Mouse (Mus musculus) left cerebral cortex, postnatal 14 days (tissue): ENCODE data around the gene D430019H16Rik. TPM values are rescaled to one million over a fixed set of nuclear protein-coding genes. Genes with fewer than 3 reads are reported as not detected.

Experiments used
- DNase-seq, 2 experiments: peaks; one replicate each; pipeline ENCODE4 v3.0.0; 2021 to 2022; ENCODE audit warnings: low spot score in 2 of 2, mixed read lengths in 1 of 2
- intact Hi-C: fragments of 180-260 bp; cut with DNase I; formaldehyde crosslinking; loops from one replicate; pipeline ENCODE4 v1.15.1; 2025
- total RNA-seq, 2 experiments: library from RNA; stranded (reverse); gene quantifications; 2 replicates each; pipeline ENCODE4 v1.2.3; 2021

The D430019H16Rik gene
- total RNA-seq, 2 experiments from 2014 or later, result 118 to 121 TPM

DNA sequence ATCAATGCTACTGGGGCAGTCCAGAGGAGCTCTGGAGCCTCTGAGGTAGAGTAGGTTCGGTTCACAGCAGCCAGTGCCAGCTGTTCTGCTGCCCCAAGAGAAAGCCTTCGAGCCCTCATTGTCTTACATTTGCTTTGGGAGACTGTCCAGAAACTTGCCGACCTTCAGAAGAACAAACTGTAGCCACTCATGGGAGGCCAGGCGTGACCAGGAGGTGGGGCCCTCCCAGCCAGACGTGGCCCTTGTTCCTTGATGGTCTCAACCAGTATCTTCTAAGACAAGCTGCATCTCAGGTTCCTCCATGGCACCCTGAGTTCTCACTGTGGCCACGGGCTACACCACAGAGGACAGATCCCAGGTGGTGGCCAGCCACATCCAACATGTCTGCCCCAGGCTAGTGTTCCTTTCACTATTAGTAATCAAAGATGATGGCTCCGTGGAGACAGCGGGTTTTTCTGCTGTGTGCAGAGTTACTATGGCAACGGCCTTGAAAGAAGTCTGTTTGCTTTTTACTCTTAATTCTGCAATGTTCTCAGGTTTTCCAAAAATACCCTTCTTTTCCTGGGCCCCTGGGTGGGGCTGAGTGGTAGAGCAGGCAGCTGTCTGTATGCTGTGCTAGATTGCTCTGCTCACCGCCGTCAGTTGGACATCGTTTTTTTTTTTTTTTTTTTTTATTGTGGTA lies 21.7 kb downstream of the D430019H16Rik start:
- peak; percentile 59 to 81 for DNase-seq
- intact Hi-C loops, result loop anchor here (5.0 kb wide), 1 partner anchor 38 kb away; no protein-coding TSS in a partner anchor

DNA sequence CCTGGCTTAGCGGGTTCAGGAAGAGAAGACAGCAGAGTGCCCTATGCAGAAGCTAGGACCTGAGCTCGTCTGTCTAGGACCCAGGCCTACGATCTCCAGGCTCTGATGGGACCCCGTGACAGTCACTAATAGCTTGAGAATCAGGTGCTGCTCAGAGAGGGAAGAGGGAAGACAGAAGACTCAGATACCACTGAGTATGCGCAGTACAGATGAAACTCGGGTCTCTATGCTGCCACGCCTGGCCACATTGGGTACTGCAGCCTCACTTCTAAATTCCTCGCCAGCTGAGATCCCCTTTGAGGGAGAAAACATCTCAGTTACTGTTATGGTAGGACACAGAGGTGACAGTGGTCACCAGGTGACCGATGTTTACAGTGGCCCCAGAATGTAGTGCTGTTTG lies 22.8 kb downstream of the D430019H16Rik start:
- intact Hi-C loops, result loop anchor here (5.0 kb wide), 1 partner anchor 39 kb away; no protein-coding TSS in a partner anchor
- peak; percentile 82 to 89 for DNase-seq

DNA sequence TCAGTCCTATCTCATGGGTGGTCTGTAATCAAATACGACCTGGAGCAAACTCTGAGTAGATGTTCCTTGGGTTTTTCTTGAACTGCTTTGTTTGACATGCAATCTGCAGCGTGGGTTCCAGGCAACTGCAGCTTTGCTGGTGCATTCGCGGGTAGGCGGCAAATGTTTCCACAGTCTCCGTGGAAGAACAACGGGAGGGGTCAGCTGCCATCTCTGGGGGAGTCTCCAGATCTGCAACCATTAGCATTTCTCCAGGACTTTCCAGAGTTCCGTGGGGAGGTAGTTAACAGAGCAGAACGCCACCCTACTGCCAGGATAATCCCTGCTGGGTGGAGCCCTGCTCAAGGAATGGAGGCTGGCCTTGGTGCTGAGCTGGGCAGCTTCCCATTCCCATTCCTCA lies 23.3 kb downstream of the D430019H16Rik start:
- intact Hi-C loops, result loop anchor here (5.0 kb wide), 1 partner anchor 40 kb away; no protein-coding TSS in a partner anchor
- peak; percentile 35 to 47 for DNase-seq

DNA sequence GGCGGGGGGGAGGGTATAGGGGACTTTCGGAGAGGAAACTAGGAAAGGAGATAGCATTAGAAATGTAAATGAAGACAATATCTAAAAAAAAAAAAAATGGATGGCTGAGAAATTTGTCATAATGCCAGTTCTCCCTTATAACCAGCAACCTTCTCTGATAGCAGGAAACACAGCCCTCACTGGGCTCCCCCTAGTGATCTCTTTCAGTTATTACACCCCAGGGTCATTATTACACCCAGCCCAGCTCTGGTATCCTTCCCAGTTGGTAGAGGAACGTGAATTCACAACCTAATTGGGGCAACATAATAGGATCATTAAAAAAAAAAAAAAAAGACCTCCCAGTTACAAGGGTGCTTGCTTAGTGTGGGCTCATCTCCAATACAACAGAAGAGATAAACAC lies 29.8 kb downstream of the D430019H16Rik start:
- intact Hi-C loops, result no loop called here
- peak; percentile 56 to 68 for DNase-seq

DNA sequence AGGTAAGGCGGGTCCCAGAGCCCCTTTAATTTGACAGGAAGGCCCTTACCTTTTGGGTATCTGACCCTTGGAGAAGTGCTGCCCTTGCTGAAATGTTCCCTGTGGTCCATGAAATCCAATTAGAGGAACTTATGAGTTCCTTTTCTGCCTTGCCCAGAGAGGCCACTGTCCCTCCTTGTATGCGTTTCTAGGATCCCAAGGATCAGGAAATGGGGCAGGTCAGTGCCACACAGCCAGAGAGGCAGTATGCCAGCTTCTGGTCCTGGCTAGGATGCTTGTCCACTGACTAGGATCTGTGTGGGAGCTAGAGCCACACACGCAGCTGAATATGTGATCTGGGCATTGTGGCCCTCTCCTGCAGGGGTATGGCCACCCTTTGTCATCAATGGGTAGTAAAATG lies 36.6 kb downstream of the D430019H16Rik start:
- no peak for DNase-seq
- intact Hi-C loops, result no loop called here

DNA sequence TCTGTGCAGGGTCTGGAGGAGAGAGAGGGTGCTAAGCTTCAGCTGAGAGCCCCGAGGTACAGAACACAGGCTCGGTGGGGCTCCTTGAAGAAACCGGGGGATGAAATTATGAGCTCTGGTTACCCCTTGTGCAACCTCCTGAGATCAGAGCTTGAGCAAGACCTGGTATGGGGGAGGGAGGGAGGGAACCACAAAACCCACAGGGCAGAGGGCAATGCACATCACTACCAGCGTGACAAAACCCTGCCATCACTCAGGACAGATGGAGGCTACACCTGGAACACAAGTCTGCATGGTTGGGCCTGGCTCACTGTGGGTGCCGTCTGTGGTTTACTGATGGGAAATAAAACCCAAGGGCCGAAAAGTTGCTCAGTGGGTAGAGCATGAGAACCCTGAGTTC lies 37.1 kb downstream of the D430019H16Rik start:
- no peak for DNase-seq
- intact Hi-C loops, result no loop called here

DNA sequence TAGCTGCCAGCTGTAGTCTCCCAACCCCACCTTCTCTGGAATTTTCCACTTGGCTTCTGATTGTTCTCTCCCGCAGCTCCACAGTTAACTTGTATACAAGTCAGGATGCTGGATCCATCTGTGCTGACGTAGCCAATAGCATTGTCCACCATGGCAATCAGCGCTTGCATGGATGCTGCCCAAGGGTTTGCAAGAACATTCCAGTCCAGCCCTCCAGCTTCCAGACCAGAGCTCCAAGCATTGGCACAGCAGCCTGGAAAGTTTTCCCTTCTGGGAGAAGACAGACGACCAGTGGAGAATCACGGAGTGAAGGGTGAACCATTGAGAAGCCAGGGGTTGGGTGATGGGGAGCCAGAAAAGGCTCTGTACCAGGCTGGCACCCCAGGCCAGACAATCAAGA lies 41.1 kb downstream of the D430019H16Rik start:
- DNase-seq, result no peak
- intact Hi-C loops, result loop anchor here (5.0 kb wide), 1 partner anchor 228 kb away; no protein-coding TSS in a partner anchor

DNA sequence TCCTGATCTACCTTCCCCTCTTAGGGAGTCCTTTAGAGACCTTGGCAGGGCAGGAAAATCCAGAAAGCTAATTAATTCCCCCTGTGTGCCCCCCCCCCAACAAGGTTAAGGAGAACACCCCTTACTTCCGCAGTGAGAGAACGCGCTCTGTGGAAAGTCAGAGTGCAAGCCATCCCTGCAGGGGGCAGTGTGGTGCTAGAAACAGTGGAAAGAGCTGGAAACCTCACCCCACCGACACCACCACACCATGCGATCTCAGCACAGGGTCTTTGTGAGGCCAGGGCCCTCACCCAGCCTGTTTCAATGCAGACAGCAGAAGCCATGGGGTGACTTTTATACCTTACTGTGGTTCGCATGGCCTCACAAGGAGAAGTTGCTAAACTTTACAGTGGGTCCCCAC lies 44.2 kb downstream of the D430019H16Rik start:
- peak; percentile 83 to 88 for DNase-seq
- intact Hi-C loops, result loop anchor here (1.0 to 5.0 kb wide), 3 partner anchors 87 to 224 kb away; no protein-coding TSS in a partner anchor

DNA sequence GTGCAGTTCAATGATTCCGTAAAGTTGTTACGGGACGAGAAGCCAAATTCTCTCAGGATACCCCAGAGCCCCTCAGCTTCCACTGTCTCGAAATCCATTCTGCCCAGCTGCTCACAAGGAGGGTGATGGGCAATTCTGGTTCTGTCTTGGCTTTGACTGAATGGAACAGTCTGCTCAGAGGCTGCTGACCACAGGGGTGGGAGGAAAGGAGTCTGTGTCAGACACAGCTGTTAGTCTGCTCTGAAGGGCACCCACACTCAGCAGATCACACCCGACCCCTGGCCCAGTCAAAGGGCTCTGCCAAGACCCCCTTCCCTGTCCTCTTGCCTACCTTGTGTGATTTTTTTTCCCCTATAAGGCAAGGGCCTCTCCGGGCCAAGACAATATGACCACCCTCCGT lies 44.8 kb downstream of the D430019H16Rik start:
- DNase-seq, result no peak
- intact Hi-C loops, result loop anchor here (1.0 to 5.0 kb wide), 3 partner anchors 87 to 224 kb away; no protein-coding TSS in a partner anchor

DNA sequence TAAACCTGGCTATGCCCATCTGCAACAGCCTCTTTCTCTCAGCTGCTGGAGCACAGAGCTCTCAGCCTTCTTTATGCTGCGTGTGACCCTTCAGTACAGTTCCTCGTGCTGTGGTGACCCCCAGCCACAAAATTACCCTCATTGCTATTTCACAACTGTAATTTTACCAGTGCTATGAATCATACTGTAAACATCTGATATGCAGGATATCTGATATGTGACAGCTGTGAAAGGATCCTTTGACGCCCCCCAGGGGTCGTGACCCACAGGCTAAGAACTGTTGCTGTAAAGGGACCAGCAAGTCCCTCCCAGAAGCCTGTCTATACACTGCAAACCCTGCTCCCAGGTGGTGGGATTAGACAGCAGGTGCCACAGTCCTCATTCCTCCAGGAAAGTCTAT lies 45.2 kb downstream of the D430019H16Rik start:
- intact Hi-C loops, result loop anchor here (1.0 to 5.0 kb wide), 3 partner anchors 86 to 223 kb away; no protein-coding TSS in a partner anchor
- DNase-seq, result no peak

DNA sequence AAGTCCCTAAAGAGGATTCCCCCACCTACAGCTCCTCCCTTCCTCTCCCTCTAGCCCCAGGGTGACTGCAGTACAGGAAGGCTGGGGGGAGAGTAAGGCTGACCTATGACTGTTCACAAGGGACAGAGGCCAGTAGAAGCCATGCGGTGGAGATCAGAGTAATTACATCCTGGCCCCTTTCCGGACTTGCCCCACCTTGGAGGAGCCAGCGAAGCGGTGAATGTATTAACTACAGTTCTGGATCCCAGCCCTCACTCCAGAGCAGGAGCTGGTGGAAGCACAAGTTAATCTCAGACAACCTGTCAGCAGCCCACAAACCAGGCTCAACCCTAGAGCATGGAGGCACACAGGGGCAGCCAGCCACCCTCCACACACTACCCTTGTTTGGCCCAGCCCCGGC lies 47.3 kb downstream of the D430019H16Rik start:
- DNase-seq, result no peak
- intact Hi-C loops, result no loop called here

DNA sequence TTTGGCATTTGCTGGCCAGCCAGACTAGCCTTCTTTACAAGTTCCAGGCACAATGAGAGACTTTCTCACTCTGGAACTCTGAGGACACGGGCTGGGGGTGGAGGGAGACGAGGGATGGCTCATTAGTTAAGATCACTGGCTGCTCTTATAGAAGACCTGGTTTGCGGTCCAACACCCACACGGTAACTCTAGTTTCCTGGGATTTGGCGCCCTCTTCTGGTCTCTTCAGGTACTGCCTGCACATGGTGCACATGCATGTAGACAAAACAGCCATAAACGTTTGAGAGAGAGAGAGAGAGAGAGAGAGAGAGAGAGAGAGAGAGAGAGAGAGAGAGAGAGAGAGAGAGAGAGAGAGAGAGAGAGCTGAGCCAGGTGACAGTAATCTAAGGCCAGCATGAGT lies 51.1 kb downstream of the D430019H16Rik start:
- intact Hi-C loops, result no loop called here
- peak in 1 of 2 experiments; percentile 38 for DNase-seq

DNA sequence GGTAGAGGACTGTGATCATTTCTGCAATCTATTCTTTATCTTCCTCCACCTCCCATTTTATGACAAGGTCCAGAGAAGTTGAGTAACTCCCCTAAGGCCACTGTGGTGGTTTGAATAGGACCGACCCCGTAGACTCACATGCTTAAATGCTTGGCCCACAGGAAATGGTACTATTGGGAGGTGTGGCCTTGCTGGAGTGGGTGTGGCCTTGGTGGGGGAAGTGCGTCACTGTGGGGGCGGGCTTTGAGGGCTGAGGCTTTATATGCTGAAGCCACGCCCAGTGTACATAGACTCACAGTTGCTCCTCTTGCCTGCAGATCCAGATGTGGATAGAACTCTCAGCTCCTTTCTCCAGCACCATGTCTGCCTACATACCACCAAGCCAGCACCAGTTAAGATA lies 57.5 kb downstream of the D430019H16Rik start:
- intact Hi-C loops, result no loop called here
- no peak for DNase-seq

DNA sequence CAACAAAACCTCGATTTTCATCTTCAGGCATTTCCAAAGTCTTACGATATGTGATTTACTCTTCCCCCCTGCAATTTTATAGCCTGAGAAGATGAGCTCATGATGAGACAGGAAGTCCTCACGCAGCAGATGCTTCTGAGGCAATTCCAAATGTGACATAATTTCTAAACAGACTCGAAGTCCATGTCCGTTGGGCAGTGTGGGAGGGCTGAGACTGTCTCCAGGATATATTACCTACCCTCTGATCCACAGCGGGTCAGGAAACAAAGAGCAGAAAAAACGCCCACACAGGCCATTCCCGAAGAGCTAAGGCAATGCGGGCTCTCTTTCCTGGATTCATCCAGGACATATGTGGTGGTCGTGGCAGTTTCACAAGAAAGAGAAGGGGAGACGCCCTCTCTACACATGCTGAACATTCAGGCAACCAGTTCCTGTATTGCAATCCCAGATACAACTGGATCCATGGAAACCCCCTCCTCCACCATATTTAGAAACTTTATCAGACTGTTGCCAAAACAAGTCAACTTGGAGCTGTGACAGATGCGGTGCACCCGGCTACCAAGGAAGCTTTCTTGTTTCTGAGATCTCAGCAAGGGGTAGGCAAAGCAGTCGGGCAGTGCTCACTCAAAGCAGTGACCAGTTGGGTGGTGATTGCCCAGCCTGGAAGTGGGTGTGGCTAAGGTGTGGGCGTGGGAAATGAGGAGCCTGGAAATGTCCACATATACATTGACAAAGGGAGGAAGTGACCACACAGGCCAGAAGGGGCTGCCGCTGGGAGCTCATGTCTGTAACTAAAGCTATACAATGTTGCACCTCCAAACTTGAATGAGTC lies 58.2 kb downstream of the D430019H16Rik start:
- no peak for DNase-seq
- intact Hi-C loops, result no loop called here

DNA sequence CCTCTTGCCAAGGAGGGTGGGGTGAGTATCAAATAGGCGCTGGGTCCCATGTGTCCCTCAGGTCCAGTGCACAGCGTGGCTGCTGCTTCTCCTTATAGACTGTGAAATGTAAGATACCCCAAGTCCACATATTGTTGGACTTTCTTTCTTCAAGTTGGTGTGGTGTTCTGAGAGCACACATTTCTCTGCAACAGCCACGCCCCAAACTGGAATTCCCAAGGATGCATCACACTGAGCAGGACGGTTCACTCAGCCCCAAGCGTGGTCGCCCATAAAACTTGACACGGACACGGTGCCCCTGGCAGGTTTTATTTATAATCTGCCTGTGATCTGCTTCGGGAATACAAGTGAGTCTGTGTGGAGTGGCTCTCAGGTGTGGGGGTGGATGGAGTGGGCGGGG lies 60.5 kb downstream of the D430019H16Rik start:
- intact Hi-C loops, result no loop called here
- no peak for DNase-seq

DNA sequence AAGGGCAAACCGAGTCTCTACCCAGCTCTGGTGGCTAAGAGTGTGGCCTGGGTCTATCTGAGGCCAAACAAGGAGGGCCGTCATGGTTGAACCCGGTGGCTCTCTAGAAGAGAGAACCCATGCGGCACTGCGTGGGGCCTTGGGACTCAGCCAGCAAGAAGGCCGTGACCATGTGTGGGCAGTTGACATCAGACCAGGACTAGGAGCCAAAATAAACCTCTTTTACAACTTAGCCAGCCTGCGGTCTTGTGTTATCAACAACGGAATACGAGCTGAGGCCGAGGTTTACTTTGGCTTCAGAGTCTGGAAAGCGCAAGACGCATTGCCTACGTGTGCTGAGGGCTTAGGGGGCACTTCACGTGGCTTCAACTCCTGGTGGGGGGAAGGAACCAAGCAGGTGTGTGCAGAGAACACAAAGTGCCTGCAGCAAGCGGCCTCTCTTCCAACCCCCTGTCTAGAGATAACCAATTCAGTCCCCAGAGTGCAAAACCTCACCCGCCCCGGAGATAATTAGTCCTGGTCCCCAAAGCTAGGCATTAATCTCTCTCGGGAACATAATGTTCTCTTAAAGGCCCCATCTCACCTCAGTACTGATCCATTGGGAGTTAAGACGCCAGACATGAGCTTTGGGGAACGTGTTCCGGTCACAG lies 63.5 kb downstream of the D430019H16Rik start:
- DNase-seq, result no peak
- intact Hi-C loops, result no loop called here

DNA sequence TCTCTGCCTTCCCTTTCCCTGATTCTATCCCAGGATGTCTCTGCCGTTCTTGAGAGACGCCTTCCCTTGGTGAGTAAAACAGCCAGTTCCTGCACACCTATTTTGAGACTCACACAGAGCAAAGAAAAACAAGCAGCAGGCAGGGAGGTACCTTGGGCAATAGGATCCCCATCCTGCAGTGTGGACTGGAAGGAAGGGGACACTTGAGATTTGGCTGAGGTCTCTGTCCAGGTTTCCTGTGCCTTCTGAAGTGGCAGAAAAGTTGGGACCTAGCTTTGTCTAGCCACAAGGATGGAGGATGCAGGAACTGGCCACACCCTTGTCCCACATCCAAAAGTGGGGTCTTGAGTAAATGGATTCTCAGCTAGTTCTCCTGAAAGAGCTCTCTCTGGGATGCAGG lies 66.2 kb downstream of the D430019H16Rik start:
- DNase-seq, result no peak

DNA sequence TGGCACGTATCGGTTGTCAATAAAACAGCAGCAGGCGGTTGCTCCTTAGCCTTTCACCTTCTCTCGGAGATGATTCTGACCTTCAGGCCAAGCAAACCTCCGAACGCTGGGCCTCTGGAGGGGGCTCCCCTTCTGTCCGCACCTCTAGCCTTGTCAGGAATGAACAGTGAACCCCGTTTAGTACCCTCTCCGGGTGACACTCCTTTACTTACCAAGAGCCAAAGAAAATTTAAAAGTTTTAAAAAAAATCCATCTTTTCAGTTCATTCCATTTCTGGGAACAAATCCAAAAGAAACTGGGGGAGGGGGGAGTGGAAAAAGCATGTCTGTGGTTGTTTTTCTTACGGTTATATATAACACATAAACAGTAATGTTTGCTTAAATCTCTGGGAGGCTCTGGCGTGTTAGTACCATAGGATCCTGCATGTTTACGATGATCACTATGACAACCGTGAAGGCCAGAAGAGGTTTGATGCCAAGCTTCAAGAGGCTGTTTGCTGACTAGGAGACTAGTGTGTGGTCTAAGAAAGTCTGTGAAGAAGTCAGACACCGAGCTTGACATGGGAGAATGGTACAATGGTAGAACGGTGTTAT lies 67.6 kb downstream of the D430019H16Rik start:
- peak; percentile 27 to 64 for DNase-seq
- intact Hi-C loops, result no loop called here

More for the DNA sequence above, 66.2 kb downstream of the D430019H16Rik start:
- intact Hi-C loops, result no loop called here

DNA sequence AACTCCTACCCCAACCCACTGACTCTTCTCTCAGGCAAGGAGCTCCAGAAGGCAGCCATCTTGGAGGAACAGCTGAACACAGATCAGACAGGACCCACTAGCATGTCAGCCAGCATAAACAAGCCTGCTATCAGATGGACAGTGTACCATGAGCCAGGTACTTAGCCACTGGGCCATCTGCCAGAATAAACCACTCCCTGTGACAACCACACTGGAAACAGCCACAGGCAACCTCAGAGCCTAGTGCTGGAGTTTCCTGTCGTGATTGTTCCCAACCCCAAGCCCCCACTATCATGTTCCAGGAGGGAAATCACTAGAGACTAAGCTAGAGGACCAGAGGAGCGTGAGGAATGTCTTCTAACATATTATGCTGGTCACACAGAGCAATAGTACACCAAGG lies 70.1 kb downstream of the D430019H16Rik start:
- intact Hi-C loops, result no loop called here
- no peak for DNase-seq
